Mouse (Mus musculus) neural tube, embryonic 12.5 days (tissue): ENCODE results near the gene Mrpl53. TPM values are rescaled to one million over a fixed set of nuclear protein-coding genes. Genes with fewer than 3 reads are reported as not detected.
A peak's percentile ranks its signal among the peaks of the same experiment; 100 is the strongest.

Experiments
- ATAC-seq: fragments of 200-750 bp; cut with Nextera tagmentation; 2 replicates; pipeline ENCODE4 v1.8.0; 2017; ENCODE audit warnings: low read depth, mild to moderate bottlenecking, moderate TSS enrichment, moderate library complexity; ENCODE audit not compliant: low FRiP score
- H3K27ac ChIP-seq: fragments of 300-500 bp; sonication (generic); 2 replicates; pipeline ENCODE4 v1.5.1; 2016
- H3K27me3 ChIP-seq: fragments of 300-500 bp; sonication (generic); replicated peaks from 2 replicates; pipeline ENCODE4 v1.6.1; 2016; ENCODE audit warnings: mild to moderate bottlenecking
- H3K36me3 ChIP-seq: fragments of 300-500 bp; sonication (generic); 2 replicates; pipeline ENCODE4 v1.6.1; 2016; ENCODE audit warnings: mild to moderate bottlenecking
- H3K4me1 ChIP-seq: fragments of 300-500 bp; sonication (generic); 2 replicates; pipeline ENCODE4 v1.6.1; 2016
- H3K4me2 ChIP-seq: fragments of 300-500 bp; sonication (generic); replicated peaks from 2 replicates; pipeline ENCODE4 v1.6.1; 2016; ENCODE audit warnings: mild to moderate bottlenecking
- H3K4me3 ChIP-seq: fragments of 300-500 bp; sonication (generic); 2 replicates; pipeline ENCODE4 v1.5.1; 2016
- H3K9ac ChIP-seq: fragments of 300-500 bp; sonication (generic); 2 replicates; pipeline ENCODE4 v1.6.1; 2016; ENCODE audit warnings: mild to moderate bottlenecking
- H3K9me3 ChIP-seq: fragments of 300-500 bp; sonication (generic); 2 replicates; pipeline ENCODE4 v1.6.1; 2016; ENCODE audit warnings: mild to moderate bottlenecking
- WGBS: fragments of 180-500 bp; shearing (Covaris S2); methylation state at CpG from one replicate; pipeline ENCODE4 v1.1.7; 2016; 5-methylcytosine and 5-hydroxymethylcytosine counted together
- polyA plus RNA-seq: library from polyadenylated mRNA; unstranded; fragments of >200 nt; fragmentation: Nextera tagmentation; extraction: Ambion mirVana; gene quantifications from 2 replicates; pipeline ENCODE4 v1.2.1, GENCODE M21; 2016

The Mrpl53 gene
- polyA plus RNA-seq, 1 experiment from 2014 or later = 124 TPM

DNA sequence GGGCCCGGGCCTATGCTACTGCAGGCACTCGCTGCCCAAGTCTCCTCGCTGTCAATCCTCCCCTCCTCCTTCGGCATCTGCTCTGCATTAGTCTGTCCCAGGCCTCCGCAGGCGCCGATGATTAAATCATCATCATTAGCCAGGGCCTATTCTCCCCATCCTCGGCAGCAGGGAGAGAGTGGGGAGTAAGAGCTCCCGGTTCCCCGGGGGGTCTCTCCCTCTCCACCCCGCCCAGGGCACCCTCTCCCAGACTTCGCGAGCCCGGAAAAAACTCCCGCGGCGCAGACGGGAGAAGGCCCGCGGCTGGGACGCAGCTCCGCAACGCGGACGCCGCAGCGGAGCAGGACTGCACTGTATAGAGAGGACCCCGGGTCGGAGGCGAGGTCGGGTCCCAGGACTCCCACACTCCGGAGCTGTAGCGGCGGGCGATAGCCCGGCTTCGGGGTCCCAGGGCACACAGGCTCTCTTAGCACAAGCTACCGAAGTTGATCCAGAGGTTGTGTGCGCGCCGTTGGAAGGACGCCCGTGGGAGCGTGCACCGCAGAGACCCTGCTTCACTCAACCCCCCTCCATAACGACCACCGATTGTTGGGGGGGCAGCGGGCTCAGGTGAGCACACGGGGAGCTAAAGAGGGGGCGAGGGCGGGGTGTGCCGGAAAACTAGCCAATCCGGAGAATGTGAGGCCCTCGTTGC lies 31.1 kb upstream of the Mrpl53 start, which contains the start of gene Pcgf1:
Pcgf1 (plus strand) TSS at position 240 of the 694 bp plus-strand sequence.
- H3K27ac ChIP-seq = peak within 1 kb of the TSS; percentile 77
- peaks cover 12% of the 10 kb centered on the region for H3K36me3 ChIP-seq
- H3K9me3 ChIP-seq = no peaks in the 10 kb centered on the region
- peak; percentile 84 for ATAC-seq
- WGBS = under 1% methylated on average over 54 of the region's 54 CpGs
- H3K4me3 ChIP-seq = peak within 1 kb of the TSS; percentile 74
- peaks cover 40% of the 10 kb centered on the region for H3K27me3 ChIP-seq
- H3K4me1 ChIP-seq = peaks cover 18% of the 10 kb centered on the region
- H3K4me2 ChIP-seq = peak within 1 kb of the TSS; percentile 96
- H3K9ac ChIP-seq = peak within 1 kb of the TSS; percentile 75

DNA sequence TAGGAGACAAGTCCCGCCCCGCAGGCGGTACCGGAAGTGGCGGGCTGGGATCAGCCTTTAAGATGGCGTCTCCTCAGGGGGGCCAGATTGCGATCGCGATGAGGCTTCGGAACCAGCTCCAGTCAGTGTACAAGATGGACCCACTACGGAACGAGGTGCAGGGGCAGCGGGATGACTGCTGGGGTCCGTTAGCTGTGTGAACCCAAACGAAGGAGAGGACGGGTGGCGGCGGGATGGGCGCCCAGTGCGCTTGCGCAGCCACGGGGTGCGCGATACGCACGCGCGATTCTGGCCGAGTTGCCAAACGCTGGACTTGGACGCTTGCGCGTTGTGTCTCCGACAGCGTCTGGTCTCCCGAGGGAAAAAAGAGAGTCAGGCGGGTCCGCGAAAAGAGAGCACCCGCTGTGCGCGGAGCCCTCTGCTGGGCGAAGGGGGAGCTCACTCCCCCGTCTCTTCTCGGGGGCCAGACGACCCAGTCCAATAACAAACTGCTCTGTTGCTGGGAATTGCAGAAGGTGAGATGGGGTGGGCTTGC lies 30.4 kb upstream of the Mrpl53 start:
- H3K9me3 ChIP-seq = no peaks in the 10 kb centered on the region
- H3K9ac ChIP-seq = peak overlapping the region; percentile 75
- peaks cover 18% of the 10 kb centered on the region for H3K4me1 ChIP-seq
- H3K27me3 ChIP-seq = peaks cover 40% of the 10 kb centered on the region
- peaks cover 12% of the 10 kb centered on the region for H3K36me3 ChIP-seq
- peak overlapping the region; percentile 77; the same call in 1 of the 2 replicates for H3K27ac ChIP-seq
- WGBS = under 1% methylated on average over 46 of the region's 46 CpGs
- ATAC-seq = peak; percentile 93
- H3K4me2 ChIP-seq = peak overlapping the region; percentile 96
- H3K4me3 ChIP-seq = peak overlapping the region; percentile 74

DNA sequence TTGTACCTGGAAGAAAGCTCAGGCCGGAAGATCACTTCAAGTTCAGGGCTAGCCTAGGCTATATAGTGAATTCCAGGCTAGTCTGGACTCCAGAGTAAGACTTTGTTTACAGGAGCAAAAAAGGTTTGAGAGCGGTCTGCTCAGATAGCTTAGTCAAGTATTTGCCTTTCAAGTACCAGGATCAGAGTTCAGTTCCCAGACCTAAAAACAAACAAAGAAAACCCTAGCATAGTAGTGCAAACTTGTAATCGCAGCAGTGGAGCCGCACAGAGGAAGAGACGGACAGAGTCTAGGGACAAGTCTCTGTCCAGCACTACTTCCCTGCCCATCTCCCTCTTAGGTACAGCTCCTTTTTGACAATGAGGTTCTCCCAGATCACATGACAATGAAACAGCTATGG lies 28.6 kb upstream of the Mrpl53 start:
- Histone ChIP-seq H3K4me3 (no peak overlapping the region), H3K27ac (no peak overlapping the region), H3K4me2 (no peak overlapping the region), H3K27me3 (peaks cover 43% of the 10 kb centered on the region), H3K9me3 (no peaks in the 10 kb centered on the region), H3K4me1 (peaks cover 22% of the 10 kb centered on the region), H3K36me3 (peaks cover 12% of the 10 kb centered on the region), H3K9ac (no peak overlapping the region)
- no peak for ATAC-seq
- WGBS = 96% methylated on average over 5 of the region's 5 CpGs

DNA sequence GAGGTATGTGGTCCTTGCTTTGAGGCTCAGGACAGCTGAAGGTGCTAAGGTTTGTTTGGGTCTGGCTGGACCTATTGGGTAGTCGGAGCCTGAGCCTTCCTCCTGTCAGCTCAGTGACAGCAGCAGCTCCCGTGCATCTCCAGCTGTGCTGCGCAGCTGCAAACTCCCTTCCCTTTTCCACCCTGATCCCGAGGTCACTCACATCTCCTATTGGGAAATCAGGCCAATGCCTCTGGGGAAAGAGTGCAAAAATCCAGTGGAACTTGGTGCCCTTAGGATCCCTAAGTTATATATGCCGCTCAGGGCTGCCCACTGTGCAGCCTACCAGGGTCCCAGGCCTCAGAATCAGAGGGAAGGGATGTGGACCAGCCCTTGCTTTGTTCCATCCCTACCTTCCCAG lies 25.3 kb upstream of the Mrpl53 start:
- Histone ChIP-seq H3K27me3 (peaks cover 66% of the 10 kb centered on the region), H3K36me3 (peaks cover 12% of the 10 kb centered on the region), H3K9ac (no peak overlapping the region), H3K4me2 (no peak overlapping the region; the same call in 1 of the 2 replicates), H3K4me1 (peaks cover 29% of the 10 kb centered on the region), H3K4me3 (no peak overlapping the region), H3K9me3 (no peaks in the 10 kb centered on the region), H3K27ac (no peak overlapping the region)
- 8% methylated on average over 5 of the region's 5 CpGs for WGBS
- ATAC-seq = no peak

DNA sequence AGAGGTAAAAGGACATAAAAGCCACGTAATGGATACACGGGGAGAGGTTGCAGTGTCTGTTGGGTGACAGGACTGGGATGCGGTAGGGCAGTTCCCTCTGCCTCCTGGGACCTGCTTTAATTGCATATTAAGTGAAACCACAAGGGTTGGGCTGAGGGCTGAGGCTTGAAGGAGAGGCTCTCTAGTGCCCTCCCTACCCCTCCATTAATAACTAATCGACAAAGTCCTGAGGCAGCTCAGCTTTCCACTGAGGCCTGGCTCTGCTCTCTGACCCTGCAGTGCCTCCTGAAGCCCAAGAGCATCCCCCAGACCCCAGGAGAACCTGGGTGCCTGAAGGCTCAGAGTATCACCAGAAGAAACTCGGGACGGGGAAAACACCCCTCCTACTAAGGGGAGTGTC lies 24.4 kb upstream of the Mrpl53 start:
- 7% methylated on average over 6 of the region's 6 CpGs for WGBS
- no peak overlapping the region for H3K9ac ChIP-seq
- peaks cover 72% of the 10 kb centered on the region for H3K27me3 ChIP-seq
- H3K4me1 ChIP-seq = peaks cover 22% of the 10 kb centered on the region
- H3K4me2 ChIP-seq = no peak overlapping the region
- no peak overlapping the region for H3K4me3 ChIP-seq
- peaks cover 12% of the 10 kb centered on the region for H3K36me3 ChIP-seq
- no peak overlapping the region for H3K27ac ChIP-seq
- ATAC-seq = no peak
- H3K9me3 ChIP-seq = no peaks in the 10 kb centered on the region

DNA sequence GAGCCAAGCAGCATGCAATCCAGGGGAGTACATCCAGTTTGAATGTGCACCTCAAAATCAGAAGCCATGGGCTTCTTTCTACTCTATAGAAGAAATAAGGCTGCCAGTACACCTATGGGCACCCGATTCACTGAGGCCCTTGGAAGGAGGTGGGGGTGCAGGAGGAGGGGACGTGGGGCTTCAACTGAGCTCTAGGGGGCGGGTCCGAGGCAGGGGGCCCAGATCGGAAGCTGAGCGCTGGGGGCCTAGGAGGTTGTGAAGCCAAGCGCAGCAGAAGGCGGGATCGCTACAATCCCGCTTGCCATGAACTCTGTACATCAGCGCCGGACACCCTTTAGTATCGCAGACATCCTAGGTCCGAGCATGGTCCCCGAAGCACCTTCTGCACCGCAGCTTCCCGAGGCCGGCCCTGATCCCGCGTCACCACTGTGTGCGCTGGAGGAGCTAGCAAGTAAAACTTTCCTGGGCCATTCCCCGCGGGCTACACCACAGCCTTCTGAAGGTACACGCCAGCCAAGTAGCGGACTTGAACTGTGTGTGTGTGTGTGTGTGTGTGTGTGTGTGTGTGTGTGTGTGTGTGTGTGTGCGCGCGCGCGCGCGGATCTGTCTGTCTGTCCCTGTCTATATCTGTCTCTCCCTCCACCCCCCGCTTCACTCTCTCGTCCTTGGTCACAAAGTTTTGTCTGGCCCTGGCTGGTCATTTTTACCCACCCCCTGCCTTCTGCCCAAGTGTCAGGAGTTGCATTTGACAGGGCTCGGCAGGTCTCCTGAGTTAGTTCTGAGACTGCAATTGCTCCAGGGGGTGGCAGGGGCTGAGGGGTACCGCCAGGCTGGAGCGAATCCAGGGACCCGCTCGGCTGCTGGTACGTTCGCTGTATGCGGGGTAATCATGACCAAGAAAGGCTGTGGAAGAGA lies 22.5 kb upstream of the Mrpl53 start, which contains the start of gene Lbx2:
Lbx2 (plus strand) TSS at position 247 of the 915 bp plus-strand sequence.
- Histone ChIP-seq H3K27ac (no peak within 1 kb of the TSS), H3K36me3 (peaks cover 4% of the 10 kb centered on the region), H3K9ac (0 out of 2 replicates have a peak within 1 kb of the TSS, but pooled peaks have one; percentile 17), H3K9me3 (no peaks in the 10 kb centered on the region), H3K4me3 (no peak within 1 kb of the TSS), H3K4me2 (peak within 1 kb of the TSS; percentile 45), H3K27me3 (peaks cover 85% of the 10 kb centered on the region), H3K4me1 (peaks cover 16% of the 10 kb centered on the region)
- no peak for ATAC-seq
- WGBS = 3% methylated on average over 42 of the region's 42 CpGs

DNA sequence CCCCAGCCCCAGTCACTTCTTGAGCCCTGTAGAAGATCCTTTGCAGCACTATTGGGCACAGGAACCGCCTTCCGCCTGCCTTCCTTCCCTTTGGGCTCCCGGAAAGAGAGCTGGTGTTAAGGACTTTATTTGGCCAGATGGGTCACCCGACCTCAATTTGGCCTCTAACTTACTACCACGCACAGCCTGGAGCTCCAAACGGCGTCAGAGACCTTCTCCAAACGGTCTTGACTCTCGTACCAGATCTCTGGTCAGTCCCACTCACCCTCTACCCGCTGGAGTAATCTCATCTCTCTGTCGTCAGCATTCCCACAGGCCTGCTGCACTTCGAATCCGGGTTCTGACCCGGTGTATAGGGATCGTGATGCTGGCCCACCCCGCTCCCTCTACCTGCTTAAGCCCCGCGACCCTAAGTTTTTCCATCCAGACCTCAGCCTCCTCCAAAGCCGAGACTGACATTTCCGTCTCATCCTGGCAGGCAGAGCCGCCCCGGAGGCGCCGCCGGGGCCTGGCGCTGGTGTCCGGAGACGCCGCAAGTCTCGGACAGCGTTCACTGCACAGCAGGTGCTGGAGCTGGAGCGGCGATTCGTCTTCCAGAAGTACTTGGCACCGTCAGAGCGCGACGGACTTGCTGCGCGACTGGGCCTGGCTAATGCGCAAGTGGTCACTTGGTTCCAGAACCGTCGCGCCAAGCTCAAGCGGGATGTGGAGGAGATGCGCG lies 21.5 kb upstream of the Mrpl53 start:
- H3K27ac ChIP-seq = no peak overlapping the region
- peaks cover 80% of the 10 kb centered on the region for H3K27me3 ChIP-seq
- H3K9ac ChIP-seq = no peak overlapping the region
- WGBS = 2% methylated on average over 47 of the region's 47 CpGs
- H3K36me3 ChIP-seq = no peaks in the 10 kb centered on the region; the same call in 1 of the 2 replicates
- no peak for ATAC-seq
- peaks cover 16% of the 10 kb centered on the region for H3K4me1 ChIP-seq
- peak overlapping the region; percentile 45 for H3K4me2 ChIP-seq
- H3K9me3 ChIP-seq = no peaks in the 10 kb centered on the region
- peak overlapping the region; percentile 16 for H3K4me3 ChIP-seq

DNA sequence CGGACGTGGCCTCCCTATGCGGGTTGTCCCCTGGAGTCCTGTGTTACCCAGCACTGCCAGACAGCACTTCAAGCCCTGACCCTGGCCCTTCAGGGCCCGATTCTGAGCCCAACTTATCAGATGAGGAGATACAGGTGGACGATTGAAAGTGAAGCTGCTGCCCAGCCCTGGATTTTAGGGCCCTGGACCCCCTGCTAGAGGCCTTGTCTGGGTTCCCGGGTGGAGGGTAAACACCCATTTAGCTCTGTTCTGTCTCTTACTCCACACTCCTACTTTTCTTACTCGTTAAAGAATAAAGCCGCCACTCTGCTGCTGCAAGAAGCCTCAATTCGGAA lies 20.9 kb upstream of the Mrpl53 start:
- no peak for ATAC-seq
- no peaks in the 10 kb centered on the region for H3K9me3 ChIP-seq
- peaks cover 16% of the 10 kb centered on the region for H3K4me1 ChIP-seq
- H3K36me3 ChIP-seq = no peaks in the 10 kb centered on the region
- H3K4me2 ChIP-seq = peak overlapping the region; percentile 45
- WGBS = 6% methylated on average over 9 of the region's 9 CpGs
- no peak overlapping the region for H3K27ac ChIP-seq
- 0 out of 2 replicates have a peak overlapping the region, but pooled peaks have one; percentile 16 for H3K4me3 ChIP-seq
- peaks cover 75% of the 10 kb centered on the region for H3K27me3 ChIP-seq
- H3K9ac ChIP-seq = no peak overlapping the region

DNA sequence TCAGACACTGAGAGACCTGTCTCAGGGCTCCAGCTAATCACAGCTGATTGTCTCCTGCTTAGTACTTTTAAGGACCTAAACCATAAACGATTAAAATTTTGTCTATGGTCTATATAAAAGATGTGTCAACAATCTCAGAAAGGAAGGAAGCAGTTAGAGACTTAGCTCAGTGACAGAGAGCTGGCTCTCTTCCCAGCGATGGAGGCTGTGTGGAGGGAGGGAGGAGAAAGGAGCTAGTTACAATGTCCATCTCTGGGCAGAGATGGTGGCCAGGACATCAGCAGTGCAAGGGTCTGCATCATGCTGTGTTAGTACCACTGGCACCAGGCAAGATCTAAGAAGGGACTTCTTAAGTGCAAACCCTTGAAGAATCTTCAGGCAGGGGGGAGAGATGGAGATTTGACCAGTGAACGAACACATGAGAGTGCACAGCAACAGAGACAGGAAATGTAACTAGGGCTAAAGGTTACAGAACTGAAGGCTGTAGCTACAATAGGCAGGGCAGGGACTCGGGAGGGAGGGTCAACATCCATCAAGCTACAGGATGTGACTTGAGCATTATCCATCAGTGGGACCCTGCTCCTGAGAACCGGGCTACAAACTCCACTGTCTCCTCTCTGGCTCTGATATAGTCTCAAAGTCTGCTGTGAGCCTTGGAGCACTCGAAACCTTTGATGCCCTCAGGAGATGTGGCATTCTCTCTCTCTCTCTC lies 16.3 kb upstream of the Mrpl53 start:
- WGBS = 39% methylated on average over 6 of the region's 6 CpGs
- H3K4me1 ChIP-seq = peaks cover 2% of the 10 kb centered on the region
- H3K4me3 ChIP-seq = no peak overlapping the region
- H3K27ac ChIP-seq = no peak overlapping the region
- H3K36me3 ChIP-seq = no peaks in the 10 kb centered on the region
- no peaks in the 10 kb centered on the region for H3K9me3 ChIP-seq
- ATAC-seq = no peak
- H3K4me2 ChIP-seq = no peak overlapping the region
- peaks cover 29% of the 10 kb centered on the region for H3K27me3 ChIP-seq
- H3K9ac ChIP-seq = no peak overlapping the region

DNA sequence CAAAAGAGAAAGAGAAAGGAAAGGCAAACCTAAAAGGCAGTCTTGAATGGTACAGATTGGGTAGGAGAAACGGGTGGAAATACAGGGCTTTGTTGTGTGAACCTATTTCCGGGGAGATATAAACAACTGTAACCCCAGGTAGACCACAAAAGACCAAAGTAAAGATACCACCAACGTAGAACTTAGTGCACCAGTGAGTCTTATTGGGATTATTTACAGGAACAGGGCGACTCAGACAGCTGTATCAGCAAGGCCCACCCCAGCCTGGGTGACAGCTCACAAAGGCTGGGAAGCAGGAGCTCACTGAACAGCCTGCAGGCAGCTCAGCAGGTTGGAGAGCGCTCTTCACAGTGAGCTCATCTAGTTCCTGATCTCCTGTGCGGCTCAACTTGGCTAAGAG lies 12.9 kb upstream of the Mrpl53 start:
- Histone ChIP-seq H3K27me3 (peaks cover 2% of the 10 kb centered on the region; the same call in 1 of the 2 replicates), H3K4me2 (no peak overlapping the region), H3K9me3 (no peaks in the 10 kb centered on the region), H3K4me3 (no peak overlapping the region), H3K36me3 (no peaks in the 10 kb centered on the region), H3K27ac (no peak overlapping the region), H3K9ac (no peak overlapping the region), H3K4me1 (no peaks in the 10 kb centered on the region)
- 54% methylated on average over 6 of the region's 6 CpGs for WGBS
- no peak for ATAC-seq

DNA sequence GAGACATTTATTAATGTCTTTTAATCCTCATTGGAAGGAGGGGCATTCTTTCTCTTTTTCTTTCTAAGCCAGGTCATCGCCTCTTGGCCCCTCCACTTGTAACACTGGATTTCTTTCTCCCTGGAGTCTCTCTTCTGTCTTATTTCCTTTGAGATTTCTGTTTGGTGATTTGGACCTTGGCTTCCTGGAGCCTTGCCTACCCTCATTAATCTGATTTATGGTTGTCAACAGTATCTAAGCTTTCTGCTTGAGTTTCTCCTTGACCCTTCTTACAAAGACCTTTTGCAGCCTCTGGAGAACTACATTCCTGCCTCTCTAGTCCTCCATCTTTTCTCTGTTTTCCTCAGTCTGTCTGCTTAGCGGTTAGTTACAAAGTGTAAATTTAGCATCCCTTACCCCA lies 10.4 kb upstream of the Mrpl53 start:
- Histone ChIP-seq H3K4me2 (no peak overlapping the region), H3K9ac (no peak overlapping the region), H3K4me1 (peaks cover 16% of the 10 kb centered on the region), H3K27me3 (peaks cover 3% of the 10 kb centered on the region; the same call in 1 of the 2 replicates), H3K36me3 (no peaks in the 10 kb centered on the region), H3K27ac (no peak overlapping the region), H3K4me3 (no peak overlapping the region), H3K9me3 (no peaks in the 10 kb centered on the region)
- WGBS = 69% methylated on average over 2 of the region's 2 CpGs
- ATAC-seq = no peak
